Mouse (Mus musculus) liver, postnatal 0 days (tissue): ENCODE results near the gene Bhlhe40.

Experiments
- CTCF ChIP-seq: sonication (generic); IDR thresholded peaks from 2 replicates; pipeline ENCODE4 v1.5.1; 2016; ENCODE audit warnings: antibody characterized with exemption, low read depth
- EP300 ChIP-seq: IDR thresholded peaks from 2 replicates; pipeline ENCODE4 v1.6.1; 2016; ENCODE audit warnings: antibody characterized with exemption, low read depth, mild to moderate bottlenecking

DNA sequence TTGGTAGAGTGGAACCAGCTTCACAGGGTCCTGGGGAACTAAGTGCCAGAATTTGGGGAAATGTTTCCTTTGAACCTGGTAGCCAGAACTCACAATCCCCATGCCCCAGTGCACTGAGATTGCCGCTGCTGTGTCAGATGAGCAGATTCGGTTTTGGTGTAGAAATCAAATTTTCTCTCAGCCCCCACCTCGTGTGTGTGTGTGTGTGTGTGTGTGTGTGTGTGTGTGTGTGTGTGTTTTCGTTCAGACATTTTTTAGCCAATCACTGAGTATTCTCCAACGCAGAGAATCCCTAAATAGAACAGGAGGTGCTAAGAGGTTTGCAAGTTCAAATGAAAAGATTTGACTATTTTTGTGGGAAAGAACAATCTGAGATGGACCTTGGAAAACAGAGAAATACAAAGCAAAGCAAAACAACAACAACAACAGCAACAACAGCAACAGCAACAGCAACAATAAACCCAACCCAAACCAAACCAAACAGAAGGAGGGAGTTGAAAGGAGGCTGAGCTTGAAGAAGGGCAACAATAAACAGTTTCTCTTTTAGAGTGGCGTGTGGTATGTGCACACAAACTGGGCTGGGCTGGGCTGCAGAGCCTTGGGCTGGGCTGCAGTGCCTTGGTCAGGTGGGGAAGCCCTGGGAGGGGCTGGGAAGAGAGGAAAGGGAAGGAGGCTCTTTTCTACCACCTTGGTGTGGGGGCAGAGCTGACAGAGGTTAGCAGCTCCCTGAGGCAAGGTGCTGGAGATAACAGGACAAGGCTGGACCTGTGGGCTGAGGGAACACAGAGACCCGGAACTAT lies 52.9 kb downstream of the Bhlhe40 start:
- TF ChIP-seq CTCF: no peak
- TF ChIP-seq EP300: no peak
